ENCODE assay signal across 31 mouse cellular contexts in the genomic region with DNA sequence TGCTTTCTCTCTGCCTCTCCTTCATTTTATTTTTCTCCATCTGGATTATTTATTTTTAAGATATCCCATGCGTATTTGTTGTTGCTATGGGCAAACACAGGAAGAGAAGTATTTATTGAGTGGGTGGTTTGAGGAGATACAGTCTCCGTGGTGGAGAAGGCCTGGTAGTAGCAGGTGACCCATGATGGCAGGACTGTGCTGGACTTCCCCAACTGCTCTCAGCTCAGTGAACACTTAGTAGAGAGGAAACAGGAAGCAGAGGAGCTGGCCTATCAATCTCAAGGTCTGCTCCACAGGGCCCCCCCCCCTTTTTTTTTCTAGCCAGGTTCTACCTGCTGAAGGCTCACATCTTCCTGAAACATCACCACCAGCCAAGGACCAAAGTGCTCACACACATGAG.
DNase-seq lines count a peak whose midpoint lies in the region; ATAC-seq and TF ChIP-seq lines count a peak whose summit lies in the region.
"Had no signal": no experiment of that assay in that cellular context is flagged by ENCODE, and none has a peak within 500 bp of the region (broad histone marks: within the 10 kb centered on the region; RNA-seq: fewer than 3 reads in every experiment).

No protein-coding gene starts in this region.

- no peak overlapping the region for H3K4me3 ChIP-seq in liver, embryonic 16.5 days (ENCODE audit: low read depth, low read length)
- no peak overlapping the region for H3K4me3 ChIP-seq in G1E (ENCODE audit: low read depth, low read length)
- H3K4me3 ChIP-seq in hindbrain, embryonic 14.5 days (replicated peaks; ENCODE audit: low read length), result no peak overlapping the region
- H3K4me3 ChIP-seq: heart, embryonic 13.5 days; hindbrain, embryonic 10.5 days; intestine, embryonic 15.5 days; left cerebral cortex, adult 2 months; limb, embryonic 13.5 days; liver, embryonic 12.5 days; midbrain, embryonic 12.5 days; neural tube, embryonic 13.5 days had no signal

- ATAC-seq in liver, embryonic 16.5 days (ENCODE audit: low read depth), result peak; percentile 12; the same call in 1 of the 2 replicates
- peak; percentile 59 for ATAC-seq in G1E (ENCODE audit: extremely low read depth, insufficient number of reproducible peaks, low FRiP score, poor library complexity, severe bottlenecking)
- no peak for ATAC-seq in hindbrain, embryonic 14.5 days (ENCODE audit: low FRiP score)
- ATAC-seq: forebrain, embryonic 14.5 days; hindbrain, embryonic 16.5 days; intestine, embryonic 15.5 days; liver, embryonic 12.5 days; lung, postnatal 0 days had no signal

- H3K27me3 ChIP-seq in liver, embryonic 16.5 days (ENCODE audit: control insufficient read depth, insufficient read depth, low read depth, low read length), result no peaks in the 10 kb centered on the region
- H3K27me3 ChIP-seq in G1E (ENCODE audit: insufficient read depth, low read length), result no peaks in the 10 kb centered on the region
- no peaks in the 10 kb centered on the region for H3K27me3 ChIP-seq in splenic B cell, adult 2 months (ENCODE audit: control insufficient read depth, insufficient read depth, low read length, poor library complexity, severe bottlenecking)
- no peaks in the 10 kb centered on the region for H3K27me3 ChIP-seq in hindbrain, embryonic 14.5 days (ENCODE audit: control insufficient read depth, insufficient read depth, low read length)
- H3K27me3 ChIP-seq: heart, embryonic 13.5 days; intestine, embryonic 15.5 days; limb, embryonic 13.5 days; liver, embryonic 12.5 days; midbrain, embryonic 12.5 days; neural tube, embryonic 13.5 days had no signal

- no peak overlapping the region for H3K9ac ChIP-seq in liver, embryonic 16.5 days (ENCODE audit: low read depth, low read length)
- no peak overlapping the region for H3K9ac ChIP-seq in hindbrain, embryonic 14.5 days
- H3K9ac ChIP-seq: heart, embryonic 13.5 days; intestine, embryonic 15.5 days; limb, embryonic 13.5 days; liver, embryonic 12.5 days; midbrain, embryonic 12.5 days; neural tube, embryonic 13.5 days had no signal

- no peaks in the 10 kb centered on the region for H3K9me3 ChIP-seq in liver, embryonic 16.5 days (replicated peaks; ENCODE audit: control insufficient read depth, low read length)
- H3K9me3 ChIP-seq in G1E (replicated peaks), result no peaks in the 10 kb centered on the region
- peaks cover 3% of the 10 kb centered on the region; the same call in 1 of the 2 replicates for H3K9me3 ChIP-seq in hindbrain, embryonic 14.5 days (ENCODE audit: control insufficient read depth, low read length)
- H3K9me3 ChIP-seq: heart, embryonic 13.5 days; hindbrain, embryonic 10.5 days; intestine, embryonic 15.5 days; limb, embryonic 13.5 days; liver, embryonic 12.5 days; midbrain, embryonic 12.5 days; neural tube, embryonic 13.5 days had no signal

- DNase-seq in liver, result no peak
- no peak for DNase-seq in G1E (ENCODE audit: low spot score)
- DNase-seq in induced T-regulatory cell, adult 2 months (ENCODE audit: low read depth), result peak; percentile 18
- DNase-seq in splenic B cell, adult 2 months (ENCODE audit: low read depth, low spot score), result peak; percentile 3
- no peak for DNase-seq in embryo, embryonic 10.5 days (ENCODE audit: low spot score)
- no peak for DNase-seq in hindbrain, embryonic 14.5 days (ENCODE audit: low spot score)
- no peak for DNase-seq in lung, postnatal 10 days
- DNase-seq: adrenal gland, postnatal 14 days; cerebellum, adult 2 months; cerebellum, postnatal 14 days; gastrocnemius, postnatal 25 days; heart, postnatal 10 days; kidney, adult 8-10 months; lung, adult 18-20 months; retina, postnatal 1 day; right cerebral cortex, postnatal 14 days; thymus, postnatal 14 days had no signal

- peaks cover 4% of the 10 kb centered on the region for H3K4me1 ChIP-seq in liver, embryonic 16.5 days (ENCODE audit: control insufficient read depth, low read depth, low read length)
- peaks cover 7% of the 10 kb centered on the region for H3K4me1 ChIP-seq in G1E (ENCODE audit: insufficient read depth, low read depth, low read length)
- H3K4me1 ChIP-seq in hindbrain, embryonic 14.5 days (replicated peaks; ENCODE audit: control insufficient read depth, insufficient read depth, low read length), result no peaks in the 10 kb centered on the region
- H3K4me1 ChIP-seq: heart, embryonic 13.5 days; hindbrain, embryonic 10.5 days; intestine, embryonic 15.5 days; limb, embryonic 13.5 days; midbrain, embryonic 12.5 days; neural tube, embryonic 13.5 days had no signal

- H3K4me2 ChIP-seq in liver, embryonic 16.5 days (ENCODE audit: low read depth, low read length), result no peak overlapping the region
- H3K4me2 ChIP-seq in hindbrain, embryonic 14.5 days (replicated peaks), result no peak overlapping the region
- H3K4me2 ChIP-seq: heart, embryonic 13.5 days; intestine, embryonic 15.5 days; limb, embryonic 13.5 days; liver, embryonic 12.5 days; midbrain, embryonic 12.5 days; neural tube, embryonic 13.5 days had no signal

- H3K36me3 ChIP-seq in liver, embryonic 16.5 days (ENCODE audit: control insufficient read depth, insufficient read depth), result no peaks in the 10 kb centered on the region
- no peaks in the 10 kb centered on the region for H3K36me3 ChIP-seq in G1E (replicated peaks)
- no peaks in the 10 kb centered on the region for H3K36me3 ChIP-seq in splenic B cell, adult 2 months (ENCODE audit: control insufficient read depth, insufficient read depth, low read length, poor library complexity, severe bottlenecking)
- no peaks in the 10 kb centered on the region for H3K36me3 ChIP-seq in hindbrain, embryonic 14.5 days (replicated peaks; ENCODE audit: control insufficient read depth, insufficient read depth)
- H3K36me3 ChIP-seq: heart, embryonic 13.5 days; hindbrain, embryonic 10.5 days; intestine, embryonic 15.5 days; limb, embryonic 13.5 days; liver, embryonic 12.5 days; midbrain, embryonic 12.5 days; neural tube, embryonic 13.5 days had no signal

- no peak overlapping the region for H3K27ac ChIP-seq in liver, embryonic 16.5 days (ENCODE audit: low read length)
- H3K27ac ChIP-seq in hindbrain, embryonic 14.5 days, result no peak overlapping the region
- H3K27ac ChIP-seq: heart, embryonic 13.5 days; hindbrain, embryonic 10.5 days; intestine, embryonic 15.5 days; kidney, postnatal 0 days; left cerebral cortex, adult 2 months; limb, embryonic 13.5 days; liver, embryonic 12.5 days; macrophage; midbrain, embryonic 12.5 days; neural tube, embryonic 13.5 days had no signal

- no peak for TF ChIP-seq CTCF in G1E (IDR thresholded peaks at IDR 0.05; ENCODE audit: low read depth, low read length)

- 28% methylated on average over 2 of the region's 2 CpGs for WGBS in liver, embryonic 16.5 days (ENCODE audit: insufficient replicate concordance)
- 74% methylated on average over 2 of the region's 2 CpGs for WGBS in hindbrain, embryonic 14.5 days

Comparison
In these comparisons a context has a peak if more than half of its experiments do, and no peak if none do; other contexts are left out.
1. DNase-seq: peak in induced T-regulatory cell, adult 2 months (single experiment) and splenic B cell, adult 2 months (single experiment); none in liver (single experiment), G1E (single experiment), embryo, embryonic 10.5 days (single experiment), hindbrain, embryonic 14.5 days (single experiment) and lung, postnatal 10 days (single experiment).